Mouse (Mus musculus) layer of hippocampus, adult 18-20 months (tissue): ENCODE measurements around the gene Cenpi. TPM values are rescaled to one million over a fixed set of nuclear protein-coding genes. Genes with fewer than 3 reads are reported as not detected.
"Not testable (repeated sequence)": the region's sequence is repeated elsewhere in the genome, so short reads cannot be mapped to it uniquely, and the experiment has no call there.

Experiments
- DNase-seq, 2 experiments: peaks; one replicate each; pipeline ENCODE4 v3.0.0; 2022; ENCODE audit warnings: low spot score in 2 of 2
- long read RNA-seq: library from polyadenylated mRNA; stranded (forward); transcript quantifications from one replicate; pipeline ENCODE4 v2.0.0, GENCODE M21; 2021
- total RNA-seq, 2 experiments: library from RNA; stranded (reverse); gene quantifications; 2 replicates each; pipeline ENCODE4 v1.2.3; 2021

The Cenpi gene
- total RNA-seq, result under 1 TPM in 1 of 2 experiments, not detected in 1; 0.25 TPM
- long read RNA-seq, result 0 reads

- DNase-seq, result peak; percentile 79 to 87
These were observed at the start of gene Cenpi for GRCm38 (mm10) chrX:134307534-134308274. TSS of gene Cenpi (plus strand) at chrX:134308084.

- DNase-seq, result no peak
These were observed 46.7 kb upstream of the Cenpi start for GRCm38 (mm10) chrX:134261191-134261590.

GRCm38 (mm10) chrX:134262129-134262528 is 45.8 kb upstream of the Cenpi start:
- DNase-seq, result no peak

GRCm38 (mm10) chrX:134275715-134276114 is 32.2 kb upstream of the Cenpi start:
- no peak for DNase-seq

- peak in 1 of 2 experiments; percentile 39 for DNase-seq
These were observed 31.4 kb upstream of the Cenpi start, which contains the start of gene Trmt2b for GRCm38 (mm10) chrX:134276275-134277160. TSS of gene Trmt2b (minus strand) at chrX:134276984.

GRCm38 (mm10) chrX:134280531-134280930 is 27.4 kb upstream of the Cenpi start:
- DNase-seq, result no peak

- DNase-seq, result no peak
These were observed 22.8 kb upstream of the Cenpi start for GRCm38 (mm10) chrX:134285102-134285501.

GRCm38 (mm10) chrX:134285791-134286190 is 22.1 kb upstream of the Cenpi start:
- DNase-seq, result no peak

- DNase-seq, result no peak
These were observed 20.6 kb upstream of the Cenpi start for GRCm38 (mm10) chrX:134287305-134287704.

- peak in 1 of 2 experiments; percentile 8 for DNase-seq
These were observed 11.6 kb upstream of the Cenpi start for GRCm38 (mm10) chrX:134296301-134296700.

- DNase-seq, result peak in 1 of 2 experiments; percentile 3
These were observed 11.1 kb upstream of the Cenpi start for GRCm38 (mm10) chrX:134296737-134297136.

GRCm38 (mm10) chrX:134297195-134297594 is 10.7 kb upstream of the Cenpi start:
- DNase-seq, result peak in 1 of 2 experiments; percentile 3

GRCm38 (mm10) chrX:134300219-134300618 is 7.7 kb upstream of the Cenpi start:
- DNase-seq, result no peak

- DNase-seq, result no peak
These were observed 4.6 kb upstream of the Cenpi start for GRCm38 (mm10) chrX:134303287-134303686.

- no peak for DNase-seq
These were observed 371 bp downstream of the Cenpi start for GRCm38 (mm10) chrX:134308275-134308634.

GRCm38 (mm10) chrX:134311193-134311592 is 3.3 kb downstream of the Cenpi start:
- not testable (repeated sequence) for DNase-seq

- peak in 1 of 2 experiments; percentile 29 for DNase-seq
These were observed 11.5 kb downstream of the Cenpi start for GRCm38 (mm10) chrX:134319153-134319932.

GRCm38 (mm10) chrX:134333280-134333679 is 25.4 kb downstream of the Cenpi start:
- peak in 1 of 2 experiments; percentile 7 for DNase-seq

GRCm38 (mm10) chrX:134342735-134343134 is 34.9 kb downstream of the Cenpi start:
- no peak for DNase-seq

- no peak for DNase-seq
These were observed 42.3 kb downstream of the Cenpi start for GRCm38 (mm10) chrX:134350205-134350604.

- DNase-seq, result peak in 1 of 2 experiments; percentile 7
These were observed 46.0 kb downstream of the Cenpi start for GRCm38 (mm10) chrX:134353848-134354247.
